Mouse (Mus musculus) intestine, embryonic 14.5 days (tissue): ENCODE measurements at regions not wholly inside any gene's neighbourhood (a gene's known extent, or its start where the extent isn't known, plus 50 kb on each side); places are given as distances from the start of the nearest gene placed in this dataset.

Experiments
- ATAC-seq: fragments of 200-750 bp; cut with Nextera tagmentation; replicated peaks from 2 replicates; pipeline ENCODE4 v1.8.0; 2017; ENCODE audit warnings: low read depth, moderate number of reproducible peaks, moderate TSS enrichment, moderate library complexity; ENCODE audit not compliant: low FRiP score, low TSS enrichment
- DNase-seq: peaks from one replicate; pipeline ENCODE4 v3.0.0-alpha.2; 2018; ENCODE audit warnings: low spot score
- H3K27ac ChIP-seq: fragments of 300-500 bp; sonication (generic); 2 replicates; pipeline ENCODE4 v1.5.1; 2014; ENCODE audit warnings: low read depth, mild to moderate bottlenecking, control low read depth
- H3K27me3 ChIP-seq: fragments of 300-500 bp; sonication (generic); replicated peaks from 2 replicates; pipeline ENCODE4 v1.6.1; 2014; ENCODE audit warnings: low read length, control low read depth; ENCODE audit not compliant: control insufficient read depth, insufficient read depth
- H3K36me3 ChIP-seq: fragments of 300-500 bp; sonication (generic); 2 replicates; pipeline ENCODE4 v1.6.1; 2014; ENCODE audit warnings: low read length, control low read depth; ENCODE audit not compliant: control insufficient read depth, insufficient read depth
- H3K4me1 ChIP-seq: fragments of 300-500 bp; sonication (generic); replicated peaks from 2 replicates; pipeline ENCODE4 v1.6.1; 2014; ENCODE audit warnings: low read length, control low read depth, mixed read lengths; ENCODE audit not compliant: control insufficient read depth, insufficient read depth
- H3K4me2 ChIP-seq: fragments of 300-500 bp; sonication (generic); 2 replicates; pipeline ENCODE4 v1.6.1; 2014; ENCODE audit warnings: low read length
- H3K4me3 ChIP-seq: fragments of 300-500 bp; sonication (generic); 2 replicates; pipeline ENCODE4 v1.5.1; 2014; ENCODE audit warnings: low read depth, low read length, control low read depth, mixed read lengths
- H3K9ac ChIP-seq: fragments of 300-500 bp; sonication (generic); 2 replicates; pipeline ENCODE4 v1.6.1; 2014; ENCODE audit warnings: mild to moderate bottlenecking, low read length
- H3K9me3 ChIP-seq: fragments of 300-500 bp; sonication (generic); 2 replicates; pipeline ENCODE4 v1.6.1; 2016; ENCODE audit warnings: low read length, control low read depth; ENCODE audit not compliant: control insufficient read depth
- WGBS: fragments of 180-500 bp; shearing (Covaris S2); extraction: QIAGEN DNeasy Blood & Tissue Kit; methylation state at CpG from one replicate; pipeline ENCODE4 v1.1.7; 2014; 5-methylcytosine and 5-hydroxymethylcytosine counted together

DNA sequence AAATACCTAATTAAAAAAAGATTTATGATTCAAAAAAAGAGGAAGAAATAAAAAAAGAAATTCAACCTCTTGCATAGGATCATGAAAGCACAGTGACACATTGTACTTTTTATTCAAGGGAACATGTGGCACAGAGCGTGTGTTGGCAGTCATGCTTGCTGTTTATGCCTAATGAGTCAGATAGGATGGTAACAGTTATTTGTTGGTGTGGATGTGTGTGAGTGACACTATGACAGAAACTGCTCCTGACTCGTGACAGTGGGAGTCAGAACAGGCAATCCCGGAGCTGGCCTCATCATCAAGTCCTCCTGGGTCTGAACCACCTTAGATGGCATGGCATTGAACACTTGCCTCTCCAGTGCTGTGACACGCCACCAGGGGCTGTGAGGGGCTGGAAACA lies 261.4 kb downstream of the Pax1 start:
- Histone ChIP-seq H3K9me3 (no peaks in the 10 kb centered on the region), H3K4me2 (no peak overlapping the region), H3K27ac (no peak overlapping the region), H3K4me3 (no peak overlapping the region), H3K9ac (no peak overlapping the region), H3K4me1 (no peaks in the 10 kb centered on the region), H3K36me3 (no peaks in the 10 kb centered on the region), H3K27me3 (no peaks in the 10 kb centered on the region)
- DNase-seq (no peak), ATAC-seq (no peak)
- 71% methylated on average over 4 of the region's 4 CpGs for WGBS

DNA sequence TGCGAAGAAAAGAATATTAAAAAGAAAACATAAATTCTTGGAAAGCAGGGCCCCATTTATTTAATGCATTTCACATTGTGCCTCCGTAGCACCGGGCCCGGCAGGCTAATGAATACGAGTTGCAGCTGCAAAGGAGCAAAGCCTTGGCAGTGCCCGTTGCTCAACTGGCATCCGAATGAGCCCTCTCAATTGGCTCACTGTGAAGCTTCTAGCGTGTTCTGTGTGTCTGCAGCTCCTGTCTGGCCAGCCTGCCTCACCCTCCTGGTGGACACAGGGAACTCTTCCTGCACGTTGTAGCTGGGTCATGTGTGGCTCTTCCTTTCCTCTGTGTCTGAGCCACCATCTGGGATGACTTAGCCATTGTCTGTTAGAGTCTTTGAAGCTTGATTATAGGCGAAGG lies 256.1 kb downstream of the Pax1 start:
- H3K4me1 ChIP-seq: no peaks in the 10 kb centered on the region
- H3K4me2 ChIP-seq: no peak overlapping the region
- H3K4me3 ChIP-seq: no peak overlapping the region
- no peaks in the 10 kb centered on the region for H3K9me3 ChIP-seq
- 83% methylated on average over 10 of the region's 10 CpGs for WGBS
- no peak overlapping the region for H3K9ac ChIP-seq
- no peak for DNase-seq
- ATAC-seq: no peak
- no peaks in the 10 kb centered on the region for H3K27me3 ChIP-seq
- H3K27ac ChIP-seq: no peak overlapping the region
- no peaks in the 10 kb centered on the region for H3K36me3 ChIP-seq

DNA sequence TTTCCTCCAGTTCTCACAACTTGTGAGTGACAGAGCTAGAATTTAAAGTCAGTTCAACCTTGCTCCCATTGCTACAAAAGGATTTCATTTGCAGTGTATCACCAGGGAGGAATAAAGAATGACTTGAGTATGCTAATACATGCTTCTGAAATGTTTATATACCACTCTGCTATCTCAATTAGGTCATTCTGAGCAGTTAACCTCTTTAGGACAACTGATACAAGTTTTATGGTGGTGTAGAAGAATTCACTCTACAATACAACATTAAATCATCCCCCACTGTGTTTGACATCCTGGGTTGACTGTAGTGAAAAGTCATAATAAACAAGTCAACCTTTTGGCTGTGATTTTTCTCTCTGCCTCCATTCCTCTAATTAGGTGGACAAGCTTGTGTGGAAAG lies 248.6 kb downstream of the Pax1 start:
- no peak overlapping the region for H3K9ac ChIP-seq
- no peaks in the 10 kb centered on the region for H3K36me3 ChIP-seq
- no peak overlapping the region for H3K4me3 ChIP-seq
- H3K4me2 ChIP-seq: no peak overlapping the region
- no peak overlapping the region for H3K27ac ChIP-seq
- no peaks in the 10 kb centered on the region for H3K4me1 ChIP-seq
- H3K27me3 ChIP-seq: no peaks in the 10 kb centered on the region
- DNase-seq: no peak
- ATAC-seq: no peak
- no peaks in the 10 kb centered on the region for H3K9me3 ChIP-seq

DNA sequence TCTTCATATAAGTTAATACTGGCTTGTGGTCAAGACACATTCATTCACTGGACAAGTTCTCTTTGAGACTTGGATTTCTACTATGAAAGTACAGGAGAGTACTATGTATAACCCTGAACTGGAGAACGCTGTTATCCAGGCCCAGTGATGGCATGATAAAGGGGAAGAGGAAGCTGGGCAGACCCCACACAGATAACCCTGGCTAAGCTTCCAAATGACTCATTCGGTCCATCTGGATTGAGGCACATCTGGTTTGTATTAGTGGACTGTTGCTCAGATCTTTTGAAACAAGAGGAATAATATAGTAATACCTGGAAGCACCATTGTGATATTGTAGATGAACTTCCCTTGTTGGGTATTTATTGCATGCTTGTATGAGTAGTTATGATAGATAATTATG lies 239.9 kb downstream of the Pax1 start:
- DNase-seq: no peak
- no peak for ATAC-seq
- no peak overlapping the region for H3K4me2 ChIP-seq
- no peaks in the 10 kb centered on the region for H3K27me3 ChIP-seq
- H3K4me3 ChIP-seq: no peak overlapping the region
- no peak overlapping the region for H3K9ac ChIP-seq
- no peaks in the 10 kb centered on the region for H3K4me1 ChIP-seq
- H3K27ac ChIP-seq: no peak overlapping the region
- no peaks in the 10 kb centered on the region for H3K9me3 ChIP-seq
- 44% methylated on average over 2 of the region's 2 CpGs for WGBS
- H3K36me3 ChIP-seq: no peaks in the 10 kb centered on the region

DNA sequence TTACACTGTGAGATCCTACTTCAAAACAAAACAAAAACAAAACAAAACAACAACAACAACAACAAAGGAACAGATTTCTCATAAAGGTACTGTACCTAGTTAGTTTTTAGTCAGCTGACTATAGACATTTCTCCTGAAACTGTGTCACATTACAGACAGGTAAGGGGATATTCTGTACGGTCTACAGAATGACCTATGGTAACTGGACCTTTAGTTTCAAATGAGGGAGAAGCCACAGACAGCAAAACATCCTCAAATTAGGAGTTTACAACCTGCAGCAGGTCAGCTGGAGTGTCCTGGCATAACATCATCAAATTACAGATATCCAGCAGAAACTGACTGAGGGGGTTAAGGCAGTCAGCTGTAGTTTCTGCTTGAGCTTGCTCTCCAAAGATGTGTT lies 210.7 kb downstream of the Pax1 start:
- no peak for ATAC-seq
- H3K4me2 ChIP-seq: no peak overlapping the region

DNA sequence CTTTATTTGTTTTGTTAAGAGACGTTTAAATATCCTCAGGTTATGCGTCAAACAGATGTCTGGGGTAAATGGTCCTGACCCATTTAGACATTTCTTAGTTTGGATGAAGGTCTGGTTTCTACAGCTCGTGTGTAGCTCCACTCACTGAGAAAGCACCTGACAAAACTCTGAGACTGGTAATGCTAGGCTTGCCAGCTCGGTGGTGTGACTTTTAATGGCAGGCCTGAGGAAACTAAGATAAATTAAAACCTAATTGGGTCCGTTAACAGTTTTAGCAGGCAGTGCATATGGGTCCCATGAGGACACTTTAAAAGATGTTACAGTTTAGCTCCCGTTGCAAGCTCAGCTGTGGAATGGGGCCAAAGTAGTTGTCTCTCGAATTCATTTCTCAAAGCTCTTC lies 199.5 kb downstream of the Pax1 start:
- Histone ChIP-seq H3K27me3 (no peaks in the 10 kb centered on the region), H3K36me3 (no peaks in the 10 kb centered on the region), H3K9ac (no peak overlapping the region), H3K4me1 (no peaks in the 10 kb centered on the region), H3K27ac (no peak overlapping the region), H3K4me3 (no peak overlapping the region), H3K9me3 (no peaks in the 10 kb centered on the region), H3K4me2 (no peak overlapping the region)
- DNase-seq (no peak), ATAC-seq (no peak)
- 49% methylated on average over 7 of the region's 7 CpGs for WGBS

More for the DNA sequence above, 210.7 kb downstream of the Pax1 start:
- Histone ChIP-seq H3K4me1 (no peaks in the 10 kb centered on the region), H3K9me3 (no peaks in the 10 kb centered on the region), H3K36me3 (no peaks in the 10 kb centered on the region), H3K27ac (no peak overlapping the region), H3K27me3 (no peaks in the 10 kb centered on the region), H3K4me3 (no peak overlapping the region), H3K9ac (no peak overlapping the region)
- WGBS: 89% methylated on average over 1 of the region's 1 CpGs
- DNase-seq: no peak

DNA sequence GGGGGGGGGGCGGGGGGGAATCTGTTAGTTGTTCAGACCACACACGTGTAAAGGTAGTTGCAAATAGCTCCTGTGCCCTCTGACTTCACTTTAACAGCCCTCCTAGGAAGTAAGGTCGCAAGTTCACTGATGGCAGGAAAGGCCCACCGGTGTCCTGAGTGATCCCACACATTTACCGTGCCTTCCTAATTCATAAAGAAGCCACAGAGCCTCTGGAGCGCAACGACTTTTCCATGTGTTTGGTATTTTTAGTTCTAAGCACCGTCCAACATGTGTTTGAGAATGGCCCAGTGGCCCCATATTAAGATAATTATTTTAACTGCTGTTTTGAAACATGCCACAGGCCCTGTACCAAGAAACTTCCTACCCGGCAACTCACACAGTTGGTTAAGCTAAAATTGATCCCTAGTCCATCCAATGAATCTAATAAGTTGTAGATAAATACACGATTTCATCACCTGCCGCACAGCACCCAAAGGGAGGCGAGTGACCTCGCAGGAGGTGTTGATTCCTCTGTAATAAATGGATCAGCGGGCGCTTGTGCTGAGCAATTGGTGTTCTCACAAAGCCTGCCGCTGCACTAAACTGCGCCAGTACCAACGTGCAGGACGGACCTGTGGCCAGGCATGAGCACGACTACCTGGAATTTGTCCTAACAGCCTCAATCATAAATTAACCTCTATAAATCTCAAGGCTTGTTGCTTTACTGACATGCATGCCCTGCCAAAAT lies 198.9 kb downstream of the Pax1 start:
- Histone ChIP-seq H3K9ac (no peak overlapping the region), H3K27ac (no peak overlapping the region), H3K4me1 (no peaks in the 10 kb centered on the region), H3K27me3 (no peaks in the 10 kb centered on the region), H3K4me2 (no peak overlapping the region), H3K36me3 (no peaks in the 10 kb centered on the region), H3K9me3 (no peaks in the 10 kb centered on the region), H3K4me3 (no peak overlapping the region)
- ATAC-seq: no peak
- WGBS: 59% methylated on average over 20 of the region's 20 CpGs
- DNase-seq: no peak

DNA sequence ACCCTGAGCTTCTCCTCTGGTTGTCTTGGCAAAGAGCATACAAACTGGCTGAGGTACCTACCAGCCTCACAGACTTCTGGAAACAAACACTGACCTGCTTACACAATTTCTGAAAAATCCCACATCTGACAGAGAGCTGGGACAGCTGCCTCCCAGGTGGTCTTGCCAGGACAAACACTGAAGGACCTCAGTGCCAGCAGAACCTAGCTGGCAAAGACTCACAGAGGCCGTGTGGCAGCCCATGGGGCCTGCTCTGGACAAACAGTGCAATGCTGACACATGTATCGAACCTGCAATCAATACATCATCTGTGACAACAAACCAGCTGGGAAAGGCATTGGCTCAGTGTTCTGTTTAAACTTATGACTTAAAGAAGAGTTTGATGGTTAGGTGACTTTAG lies 167.4 kb downstream of the Pax1 start:
- H3K27ac ChIP-seq: no peak overlapping the region
- no peak for ATAC-seq
- no peak overlapping the region for H3K4me2 ChIP-seq
- 61% methylated on average over 2 of the region's 2 CpGs for WGBS
- H3K4me3 ChIP-seq: no peak overlapping the region
- no peak for DNase-seq
- no peaks in the 10 kb centered on the region for H3K4me1 ChIP-seq
- H3K9me3 ChIP-seq: no peaks in the 10 kb centered on the region
- H3K9ac ChIP-seq: no peak overlapping the region
- no peaks in the 10 kb centered on the region for H3K36me3 ChIP-seq
- no peaks in the 10 kb centered on the region for H3K27me3 ChIP-seq

DNA sequence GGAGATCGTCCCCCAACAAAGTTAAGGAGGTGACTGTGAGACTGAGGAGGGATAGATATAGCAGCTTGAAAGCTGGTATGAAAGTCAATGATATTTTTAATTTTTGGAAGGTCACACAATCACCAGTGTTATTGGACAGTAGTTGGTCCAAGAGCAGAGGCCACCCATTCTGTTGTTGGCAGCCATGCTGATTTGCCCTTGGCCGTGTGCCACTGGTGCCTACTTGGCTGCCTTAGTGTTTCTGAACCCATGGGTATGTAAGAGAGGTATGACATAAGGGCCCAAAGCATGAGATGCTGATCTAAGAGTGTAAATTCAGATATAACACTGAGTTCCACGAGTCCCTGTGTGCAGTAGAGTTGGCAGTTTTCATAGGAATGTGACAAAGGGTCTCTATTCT lies 153.7 kb downstream of the Pax1 start:
- 71% methylated on average over 3 of the region's 3 CpGs for WGBS
- Histone ChIP-seq H3K36me3 (no peaks in the 10 kb centered on the region), H3K4me1 (no peaks in the 10 kb centered on the region), H3K9me3 (no peaks in the 10 kb centered on the region), H3K9ac (no peak overlapping the region), H3K4me2 (no peak overlapping the region), H3K4me3 (no peak overlapping the region), H3K27me3 (no peaks in the 10 kb centered on the region), H3K27ac (no peak overlapping the region)
- ATAC-seq (no peak), DNase-seq (no peak)
